Mouse (Mus musculus) lung, embryonic 15.5 days (tissue): ENCODE results near the gene Kctd17. TPM values are rescaled to one million over a fixed set of nuclear protein-coding genes. Genes with fewer than 3 reads are reported as not detected.

Experiments
- ATAC-seq: fragments of 200-750 bp; cut with Nextera tagmentation; 2 replicates; pipeline ENCODE4 v1.8.0; 2017; ENCODE audit warnings: moderate number of reproducible peaks, borderline replicate concordance; ENCODE audit not compliant: low FRiP score, low TSS enrichment; ENCODE audit errors: extremely low read depth
- H3K27ac ChIP-seq: fragments of 300-500 bp; sonication (generic); 2 replicates; pipeline ENCODE4 v1.5.1; 2015; ENCODE audit warnings: moderate library complexity, mild to moderate bottlenecking, inconsistent platforms
- H3K27me3 ChIP-seq: fragments of 300-500 bp; sonication (generic); 2 replicates; pipeline ENCODE4 v1.6.1; 2015; ENCODE audit warnings: inconsistent platforms
- H3K36me3 ChIP-seq: fragments of 300-500 bp; sonication (generic); 2 replicates; pipeline ENCODE4 v1.6.1; 2015; ENCODE audit warnings: inconsistent platforms
- H3K4me1 ChIP-seq: fragments of 300-500 bp; sonication (generic); 2 replicates; pipeline ENCODE4 v1.6.1; 2015; ENCODE audit warnings: inconsistent platforms
- H3K4me2 ChIP-seq: fragments of 300-500 bp; sonication (generic); 2 replicates; pipeline ENCODE4 v1.6.1; 2015; ENCODE audit warnings: inconsistent platforms, mild to moderate bottlenecking, moderate library complexity
- H3K4me3 ChIP-seq: fragments of 300-500 bp; sonication (generic); 2 replicates; pipeline ENCODE4 v1.5.1; 2015; ENCODE audit warnings: mild to moderate bottlenecking, inconsistent platforms
- H3K9ac ChIP-seq: fragments of 300-500 bp; sonication (generic); 2 replicates; pipeline ENCODE4 v1.6.1; 2015; ENCODE audit warnings: inconsistent platforms
- H3K9me3 ChIP-seq: fragments of 300-500 bp; sonication (generic); 2 replicates; pipeline ENCODE4 v1.6.1; 2016; ENCODE audit warnings: inconsistent platforms
- WGBS: fragments of 180-500 bp; shearing (Covaris S2); methylation state at CpG from one replicate; pipeline ENCODE4 v1.1.7; 2015; 5-methylcytosine and 5-hydroxymethylcytosine counted together
- polyA plus RNA-seq: library from polyadenylated mRNA; unstranded; fragments of >200 nt; fragmentation: Nextera tagmentation; extraction: Ambion mirVana; gene quantifications from 2 replicates; pipeline ENCODE4 v1.2.1, GENCODE M21; 2015

The Kctd17 gene
- polyA plus RNA-seq = 46.9 and 49.5 TPM in 2 replicates

DNA sequence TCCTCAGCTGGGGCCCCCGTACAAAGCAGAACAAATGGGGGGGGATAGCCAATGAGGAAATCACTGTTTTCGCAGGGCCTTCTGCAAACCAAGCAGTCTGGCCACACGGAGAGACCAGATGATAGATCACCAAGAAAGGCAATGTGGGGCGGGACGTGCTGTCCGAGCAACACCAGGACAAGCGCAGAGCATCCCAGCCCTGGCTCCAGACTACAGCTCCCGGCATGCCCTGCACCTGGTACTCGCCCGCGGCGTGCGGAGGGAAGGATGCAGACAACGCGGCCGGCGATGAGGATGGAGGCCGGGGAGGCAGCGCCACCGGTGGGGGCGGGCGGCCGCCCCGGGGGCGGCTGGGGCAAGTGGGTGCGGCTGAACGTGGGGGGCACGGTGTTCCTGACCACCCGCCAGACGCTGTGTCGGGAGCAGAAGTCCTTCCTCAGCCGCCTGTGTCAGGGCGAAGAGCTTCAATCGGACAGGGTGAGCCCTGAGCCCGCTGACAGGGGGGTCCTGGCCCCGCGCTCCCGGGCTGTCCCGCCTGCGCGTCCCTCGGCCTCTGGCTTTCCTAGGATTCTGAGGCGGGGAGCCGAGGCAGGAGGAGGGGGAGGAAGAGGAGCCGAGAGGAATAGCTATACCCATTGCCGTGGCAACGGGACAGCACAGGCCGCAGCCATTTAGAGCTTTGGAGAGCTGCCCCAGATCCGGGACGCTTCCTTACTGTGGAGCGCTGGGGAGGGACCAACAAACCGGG, at the start of gene Kctd17:
Gene Kctd17, plus strand, starts transcription at position 174 of the 748 bp plus-strand sequence.
- Histone ChIP-seq H3K27me3 (peaks cover 6% of the 10 kb centered on the region; the same call in 1 of the 2 replicates), H3K9me3 (no peaks in the 10 kb centered on the region), H3K4me3 (peak within 1 kb of the TSS; percentile 74), H3K36me3 (no peaks in the 10 kb centered on the region), H3K4me2 (peak within 1 kb of the TSS; percentile 88), H3K4me1 (peaks cover 27% of the 10 kb centered on the region), H3K27ac (peak within 1 kb of the TSS; percentile 69), H3K9ac (peak within 1 kb of the TSS; percentile 63)
- under 1% methylated on average over 45 of the region's 52 CpGs for WGBS
- peak; percentile 90 for ATAC-seq

DNA sequence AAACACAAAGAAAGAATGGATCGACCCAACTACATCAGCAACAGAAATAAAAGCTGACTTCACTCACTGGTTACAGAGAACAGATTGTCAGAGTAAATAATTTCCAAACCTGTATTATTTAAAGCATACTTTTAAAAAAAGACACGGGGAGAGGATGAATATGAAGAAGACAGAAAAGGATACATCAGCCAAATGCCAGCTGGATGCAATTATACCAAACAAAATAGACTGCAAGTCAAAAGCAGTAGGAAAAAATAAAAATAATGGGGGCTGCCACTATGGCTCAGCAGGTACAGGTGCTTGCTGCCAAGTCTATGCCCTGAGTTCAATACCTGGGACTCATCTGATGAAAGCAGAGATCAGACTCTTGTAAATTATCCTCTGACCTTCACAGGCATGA, 48.2 kb upstream of the Kctd17 start:
- 78% methylated on average over 2 of the region's 2 CpGs for WGBS
- Histone ChIP-seq H3K9ac (no peak overlapping the region), H3K36me3 (no peaks in the 10 kb centered on the region), H3K9me3 (no peaks in the 10 kb centered on the region), H3K4me1 (0 out of 2 replicates have a peak, but pooled peaks cover 3% of the 10 kb centered on the region), H3K4me3 (no peak overlapping the region), H3K4me2 (no peak overlapping the region), H3K27me3 (no peaks in the 10 kb centered on the region), H3K27ac (no peak overlapping the region)
- no peak for ATAC-seq

- no peaks in the 10 kb centered on the region for H3K36me3 ChIP-seq
- H3K4me1 ChIP-seq = 0 out of 2 replicates have a peak, but pooled peaks cover 3% of the 10 kb centered on the region
- WGBS = 47% methylated on average over 4 of the region's 4 CpGs
Measured at GRCm38 (mm10) chr15:78380741-78381140, 47.6 kb upstream of the Kctd17 start.

GRCm38 (mm10) chr15:78382115-78382514, 46.2 kb upstream of the Kctd17 start:
- H3K27me3 ChIP-seq = no peaks in the 10 kb centered on the region
- H3K4me1 ChIP-seq = 0 out of 2 replicates have a peak, but pooled peaks cover 3% of the 10 kb centered on the region
- no peaks in the 10 kb centered on the region for H3K9me3 ChIP-seq
- no peaks in the 10 kb centered on the region for H3K36me3 ChIP-seq
- ATAC-seq = no peak
- WGBS = 91% methylated on average over 4 of the region's 4 CpGs
- no peak overlapping the region for H3K27ac ChIP-seq
- H3K9ac ChIP-seq = no peak overlapping the region
- no peak overlapping the region for H3K4me3 ChIP-seq
- H3K4me2 ChIP-seq = no peak overlapping the region

More at GRCm38 (mm10) chr15:78380741-78381140, 47.6 kb upstream of the Kctd17 start:
- no peak for ATAC-seq
- Histone ChIP-seq H3K9ac (no peak overlapping the region), H3K4me2 (no peak overlapping the region), H3K4me3 (no peak overlapping the region), H3K27ac (no peak overlapping the region), H3K9me3 (no peaks in the 10 kb centered on the region), H3K27me3 (no peaks in the 10 kb centered on the region)

DNA sequence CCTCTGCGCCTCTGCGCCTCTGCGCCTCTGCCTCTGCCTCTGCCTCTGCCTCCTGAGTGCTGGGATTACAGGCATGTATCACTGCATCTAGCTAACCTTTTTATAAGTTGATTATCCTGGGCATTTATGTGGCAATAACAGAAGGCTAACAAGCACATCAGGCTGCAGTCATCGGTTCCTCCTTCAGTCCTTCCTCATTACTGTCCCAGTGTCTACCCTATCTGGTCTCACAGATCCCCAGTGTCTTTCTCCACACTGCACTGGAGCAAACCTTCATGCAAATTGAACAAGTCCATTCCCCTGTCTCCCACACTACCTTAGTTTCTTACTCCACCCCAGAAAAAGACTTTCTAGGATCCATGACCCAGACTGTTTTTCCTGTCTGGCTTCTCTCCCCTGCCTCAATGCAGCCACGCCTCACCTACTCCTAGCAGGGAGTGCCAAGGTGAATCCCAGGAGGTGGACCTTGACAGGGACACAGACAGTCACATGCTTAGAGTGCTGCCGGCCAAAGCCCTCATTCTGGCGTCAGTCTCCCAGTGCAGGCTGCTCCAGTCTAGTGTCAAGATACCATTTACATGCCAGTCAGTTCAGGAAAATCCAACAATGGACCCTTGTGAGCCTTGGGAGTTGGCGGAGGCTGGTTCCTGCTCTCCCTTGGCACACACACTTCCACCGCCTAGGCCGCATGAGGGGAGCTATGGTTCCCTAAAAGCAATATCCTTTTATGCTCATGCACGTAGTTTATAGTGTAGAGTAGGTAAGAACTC, 44.7 kb upstream of the Kctd17 start:
- Histone ChIP-seq H3K4me3 (no peak overlapping the region), H3K36me3 (no peaks in the 10 kb centered on the region), H3K4me2 (no peak overlapping the region), H3K4me1 (0 out of 2 replicates have a peak, but pooled peaks cover 3% of the 10 kb centered on the region), H3K9me3 (no peaks in the 10 kb centered on the region), H3K9ac (no peak overlapping the region), H3K27ac (peak overlapping the region; percentile 61), H3K27me3 (no peaks in the 10 kb centered on the region)
- WGBS = 70% methylated on average over 11 of the region's 11 CpGs
- no peak for ATAC-seq

DNA sequence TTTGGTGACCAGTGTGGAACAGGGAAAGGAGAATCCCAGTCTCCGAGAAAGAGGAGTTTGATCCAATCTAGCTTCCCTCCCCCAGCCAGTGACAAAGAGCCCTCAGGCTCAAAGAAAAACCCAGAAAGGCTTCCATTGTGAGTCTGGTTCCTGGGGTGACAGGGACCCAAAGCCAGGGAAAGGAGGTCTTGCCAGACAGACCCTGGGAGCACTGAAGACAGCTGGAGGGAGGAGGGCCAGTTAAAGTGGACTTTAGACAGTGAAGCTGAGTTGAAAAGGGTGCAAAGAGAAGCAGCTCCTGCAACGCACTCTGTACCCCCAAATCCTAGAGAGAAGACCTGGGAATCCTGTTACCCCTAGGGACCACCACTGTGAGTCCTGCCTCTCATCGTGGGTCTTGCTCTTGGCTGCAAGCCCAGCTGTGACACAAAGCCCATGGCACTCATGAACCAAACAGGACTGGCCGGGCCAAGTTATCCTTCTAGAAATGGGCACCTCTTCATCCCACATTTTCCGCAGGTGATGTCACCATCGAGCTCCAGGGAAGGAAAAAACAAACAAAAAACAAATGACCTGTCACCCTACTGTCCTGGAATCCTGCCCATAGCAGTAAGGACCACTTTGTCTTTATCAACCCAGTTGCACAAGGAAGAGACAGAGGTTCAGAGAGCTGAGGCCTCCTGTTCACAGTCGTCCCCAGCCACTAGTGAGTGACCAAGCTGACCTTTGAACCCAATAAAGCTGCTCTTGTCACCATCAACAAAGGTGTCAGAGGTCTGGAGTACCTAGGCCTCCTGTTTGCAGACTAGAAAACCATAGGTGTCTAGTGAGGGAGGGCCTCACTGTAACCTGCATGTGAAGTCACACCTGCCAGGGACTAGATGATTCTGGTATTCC, 43.9 kb upstream of the Kctd17 start:
- ATAC-seq = no peak
- Histone ChIP-seq H3K27me3 (no peaks in the 10 kb centered on the region), H3K4me1 (0 out of 2 replicates have a peak, but pooled peaks cover 3% of the 10 kb centered on the region), H3K36me3 (no peaks in the 10 kb centered on the region), H3K4me3 (no peak overlapping the region), H3K9me3 (no peaks in the 10 kb centered on the region), H3K4me2 (no peak overlapping the region), H3K9ac (no peak overlapping the region), H3K27ac (peak overlapping the region; percentile 61; the same call in 1 of the 2 replicates)
- 49% methylated on average over 7 of the region's 7 CpGs for WGBS

DNA sequence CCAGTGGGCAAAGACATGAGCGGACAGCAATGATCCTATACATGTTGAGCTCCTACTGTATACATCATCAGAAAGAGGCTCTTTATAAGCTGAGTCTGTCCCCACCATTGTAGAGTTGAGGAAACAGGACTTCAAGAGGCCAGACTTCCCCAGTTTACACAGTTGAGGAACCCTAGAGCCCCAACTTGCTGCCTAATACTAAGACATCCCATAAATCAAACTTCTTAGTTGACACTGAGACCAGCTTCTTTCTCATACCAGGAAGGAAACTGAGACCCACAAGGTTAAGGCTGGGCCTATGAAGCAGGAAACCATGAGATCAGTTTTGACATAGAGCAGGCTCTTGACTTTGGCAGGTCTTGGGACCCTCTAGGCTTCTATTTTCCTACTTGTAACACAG, 42.8 kb upstream of the Kctd17 start:
- Histone ChIP-seq H3K9ac (no peak overlapping the region), H3K4me2 (no peak overlapping the region), H3K4me1 (0 out of 2 replicates have a peak, but pooled peaks cover 3% of the 10 kb centered on the region), H3K27ac (no peak overlapping the region), H3K4me3 (no peak overlapping the region), H3K27me3 (no peaks in the 10 kb centered on the region), H3K9me3 (no peaks in the 10 kb centered on the region), H3K36me3 (no peaks in the 10 kb centered on the region)
- WGBS = 100% methylated on average over 1 of the region's 1 CpGs
- ATAC-seq = no peak

GRCm38 (mm10) chr15:78390855-78391254, 37.5 kb upstream of the Kctd17 start:
- no peaks in the 10 kb centered on the region for H3K9me3 ChIP-seq
- ATAC-seq = no peak
- H3K27me3 ChIP-seq = no peaks in the 10 kb centered on the region
- H3K4me1 ChIP-seq = no peaks in the 10 kb centered on the region
- no peaks in the 10 kb centered on the region for H3K36me3 ChIP-seq
- WGBS = 66% methylated on average over 3 of the region's 3 CpGs
- H3K27ac ChIP-seq = no peak overlapping the region
- no peak overlapping the region for H3K9ac ChIP-seq
- no peak overlapping the region for H3K4me2 ChIP-seq
- H3K4me3 ChIP-seq = no peak overlapping the region

DNA sequence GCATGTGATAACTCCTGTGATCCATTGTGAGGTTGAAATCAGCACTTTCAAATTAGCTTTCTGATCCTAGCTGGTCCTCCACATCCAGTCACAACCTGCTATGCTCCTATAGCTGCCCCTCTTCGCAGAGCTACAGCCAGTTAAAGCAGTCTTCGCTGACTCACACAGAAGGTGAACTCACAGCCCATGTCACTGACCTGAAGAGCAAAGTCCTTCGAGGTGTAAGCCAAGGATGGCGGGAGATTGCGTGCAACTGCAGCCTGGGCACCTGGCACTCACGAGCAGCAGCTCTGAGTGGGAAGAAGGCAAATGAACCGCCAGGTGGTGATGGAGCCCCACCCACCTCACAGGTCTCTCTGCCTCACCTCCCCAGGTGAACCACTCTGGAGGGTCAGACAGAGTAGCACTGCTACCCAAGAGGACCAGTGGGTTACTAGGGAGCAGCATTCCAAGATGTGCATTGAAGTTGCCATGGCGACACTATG, 32.8 kb upstream of the Kctd17 start, which contains the start of gene Tex33:
Gene Tex33, minus strand, starts transcription at position 435 of the 485 bp plus-strand sequence.
- H3K27ac ChIP-seq = no peak within 1 kb of the TSS
- H3K9me3 ChIP-seq = no peaks in the 10 kb centered on the region
- H3K27me3 ChIP-seq = no peaks in the 10 kb centered on the region
- H3K4me3 ChIP-seq = no peak within 1 kb of the TSS
- H3K9ac ChIP-seq = no peak within 1 kb of the TSS
- no peaks in the 10 kb centered on the region for H3K4me1 ChIP-seq
- H3K36me3 ChIP-seq = 0 out of 2 replicates have a peak, but pooled peaks cover 4% of the 10 kb centered on the region
- 73% methylated on average over 8 of the region's 8 CpGs for WGBS
- no peak for ATAC-seq
- H3K4me2 ChIP-seq = no peak within 1 kb of the TSS

DNA sequence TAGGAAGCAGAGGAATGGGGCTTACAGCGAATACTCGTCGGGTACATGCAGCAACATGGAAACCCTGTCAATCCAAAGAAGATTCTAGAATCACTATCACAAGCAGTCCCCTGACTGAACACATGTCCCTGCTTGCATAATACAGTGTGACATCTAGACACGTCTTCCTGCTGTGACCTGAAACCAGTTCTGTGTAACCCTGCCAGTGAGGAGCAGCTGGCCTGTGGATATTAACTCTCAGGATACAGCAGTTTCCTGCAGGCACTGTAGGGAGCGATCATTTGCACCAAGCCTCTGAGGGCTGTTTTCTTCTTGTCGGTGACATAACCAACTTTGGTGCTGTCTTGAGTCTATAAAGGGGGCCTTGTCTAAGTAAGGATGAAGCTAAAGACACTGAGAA, 27.0 kb upstream of the Kctd17 start:
- H3K4me3 ChIP-seq = no peak overlapping the region
- H3K4me1 ChIP-seq = peaks cover 47% of the 10 kb centered on the region
- H3K27me3 ChIP-seq = no peaks in the 10 kb centered on the region
- ATAC-seq = no peak
- H3K9me3 ChIP-seq = no peaks in the 10 kb centered on the region
- H3K27ac ChIP-seq = peak overlapping the region; percentile 99
- H3K9ac ChIP-seq = 0 out of 2 replicates have a peak overlapping the region, but pooled peaks have one; percentile 0
- H3K4me2 ChIP-seq = peak overlapping the region; percentile 89
- 0 out of 2 replicates have a peak, but pooled peaks cover 4% of the 10 kb centered on the region for H3K36me3 ChIP-seq
- 61% methylated on average over 6 of the region's 6 CpGs for WGBS

GRCm38 (mm10) chr15:78401921-78402320, 26.4 kb upstream of the Kctd17 start:
- Histone ChIP-seq H3K9me3 (no peaks in the 10 kb centered on the region), H3K27ac (peak overlapping the region; percentile 99), H3K4me2 (peak overlapping the region; percentile 89), H3K4me1 (peaks cover 47% of the 10 kb centered on the region), H3K9ac (0 out of 2 replicates have a peak overlapping the region, but pooled peaks have one; percentile 0), H3K4me3 (no peak overlapping the region), H3K36me3 (0 out of 2 replicates have a peak, but pooled peaks cover 4% of the 10 kb centered on the region), H3K27me3 (no peaks in the 10 kb centered on the region)
- 26% methylated on average over 4 of the region's 4 CpGs for WGBS
- no peak for ATAC-seq
